Mouse (Mus musculus) regulatory T cell (primary cell): Measurements from ENCODE around the gene Ahnak2.
"Not testable (repeated sequence)": the region's sequence is repeated elsewhere in the genome, so short reads cannot be mapped to it uniquely, and the experiment has no call there.

Source experiments
- in situ Hi-C: fragments of 300-600 bp; cut with MboI, MseI; formaldehyde crosslinking; loops from one replicate; pipeline ENCODE4 v1.15.1; 2025; ENCODE audit warnings: high pct_unique_total_duplicates

The Ahnak2 gene

GRCm38 (mm10) chr12:112821216-112821615 lies 18.8 kb upstream of the Ahnak2 start:
- in situ Hi-C loops = no loop called here

- in situ Hi-C loops = no loop called here
These were observed 18.0 kb upstream of the Ahnak2 start for GRCm38 (mm10) chr12:112820401-112820999.

- in situ Hi-C loops = no loop called here
These were observed 16.7 kb upstream of the Ahnak2 start for GRCm38 (mm10) chr12:112819057-112819662.

GRCm38 (mm10) chr12:112816866-112817265 lies 14.4 kb upstream of the Ahnak2 start:
- in situ Hi-C loops = not testable (repeated sequence)

GRCm38 (mm10) chr12:112816294-112816693 lies 13.8 kb upstream of the Ahnak2 start:
- in situ Hi-C loops = no loop called here

- in situ Hi-C loops = no loop called here
These were observed 12.4 kb upstream of the Ahnak2 start for GRCm38 (mm10) chr12:112814682-112815470.

GRCm38 (mm10) chr12:112813370-112813769 lies 10.9 kb upstream of the Ahnak2 start:
- in situ Hi-C loops = no loop called here

- in situ Hi-C loops = no loop called here
These were observed 7.8 kb upstream of the Ahnak2 start for GRCm38 (mm10) chr12:112810092-112810885.

- in situ Hi-C loops = loop anchor here (5.0 kb wide), 1 partner anchor 67 kb away; no protein-coding TSS in a partner anchor
These were observed 7.2 kb upstream of the Ahnak2 start for GRCm38 (mm10) chr12:112809641-112810040.

GRCm38 (mm10) chr12:112808587-112809364 lies 6.3 kb upstream of the Ahnak2 start, which contains the start of gene Clba1:
TSS of gene Clba1 (plus strand) at chr12:112808937.
- in situ Hi-C loops = loop anchor here (5.0 kb wide), 1 partner anchor 66 kb away; no protein-coding TSS in a partner anchor

- in situ Hi-C loops = loop anchor here (5.0 kb wide), 1 partner anchor 66 kb away; no protein-coding TSS in a partner anchor
These were observed 5.7 kb upstream of the Ahnak2 start for GRCm38 (mm10) chr12:112808212-112808586.

GRCm38 (mm10) chr12:112807796-112808195 lies 5.3 kb upstream of the Ahnak2 start:
- in situ Hi-C loops = loop anchor here (5.0 kb wide), 1 partner anchor 65 kb away; no protein-coding TSS in a partner anchor

- in situ Hi-C loops = loop anchor here (5.0 kb wide), 1 partner anchor 64 kb away; no protein-coding TSS in a partner anchor
These were observed 3.6 kb upstream of the Ahnak2 start for GRCm38 (mm10) chr12:112806044-112806443.

- in situ Hi-C loops = loop anchor here (5.0 kb wide), 1 partner anchor 33 kb away; no protein-coding TSS in a partner anchor
These were observed 1.6 kb upstream of the Ahnak2 start for GRCm38 (mm10) chr12:112804046-112804445.

GRCm38 (mm10) chr12:112802917-112803316 lies 460 bp upstream of the Ahnak2 start:
- in situ Hi-C loops = loop anchor here (5.0 kb wide), 1 partner anchor 34 kb away; no protein-coding TSS in a partner anchor

- in situ Hi-C loops = loop anchor here (5.0 kb wide), 1 partner anchor 37 kb away; no protein-coding TSS in a partner anchor
These were observed 2.0 kb downstream of the Ahnak2 start for GRCm38 (mm10) chr12:112800476-112800875.

GRCm38 (mm10) chr12:112799237-112799970 lies 3.1 kb downstream of the Ahnak2 start:
- in situ Hi-C loops = no loop called here

GRCm38 (mm10) chr12:112798716-112799115 lies 3.7 kb downstream of the Ahnak2 start:
- in situ Hi-C loops = no loop called here

- in situ Hi-C loops = no loop called here
These were observed 4.2 kb downstream of the Ahnak2 start for GRCm38 (mm10) chr12:112798332-112798681.
